Mouse (Mus musculus) forebrain, embryonic 11.5 days (tissue): ENCODE measurements at regions not wholly inside any gene's neighbourhood (a gene's known extent, or its start where the extent isn't known, plus 50 kb on each side); places are given as distances from the start of the nearest gene placed in this dataset.

Source experiments
- ATAC-seq: fragments of 200-750 bp; cut with Nextera tagmentation; replicated peaks from 2 replicates; pipeline ENCODE4 v1.8.0; 2017; ENCODE audit warnings: moderate TSS enrichment; ENCODE audit not compliant: low FRiP score
- DNase-seq: peaks from one replicate; pipeline ENCODE4 v3.0.0-alpha.2; 2017; ENCODE audit warnings: low spot score
- H3K27ac ChIP-seq: fragments of 300-500 bp; sonication (generic); 2 replicates; pipeline ENCODE4 v1.5.1; 2014; ENCODE audit warnings: low read depth, low read length
- H3K27me3 ChIP-seq: fragments of 300-500 bp; sonication (generic); 2 replicates; pipeline ENCODE4 v1.6.1; 2014; ENCODE audit warnings: mild to moderate bottlenecking, low read length, mixed read lengths; ENCODE audit not compliant: control insufficient read depth, insufficient read depth
- H3K36me3 ChIP-seq: fragments of 300-500 bp; sonication (generic); 2 replicates; pipeline ENCODE4 v1.6.1; 2014; ENCODE audit warnings: mild to moderate bottlenecking, low read length, moderate library complexity, mixed read lengths; ENCODE audit not compliant: control insufficient read depth, insufficient read depth
- H3K4me1 ChIP-seq: fragments of 300-500 bp; sonication (generic); replicated peaks from 2 replicates; pipeline ENCODE4 v1.6.1; 2014; ENCODE audit warnings: low read length, mixed read lengths; ENCODE audit not compliant: control insufficient read depth, insufficient read depth
- H3K4me2 ChIP-seq: fragments of 300-500 bp; sonication (generic); 2 replicates; pipeline ENCODE4 v1.6.1; 2014; ENCODE audit warnings: low read depth, mild to moderate bottlenecking, low read length, moderate library complexity, mixed read lengths; ENCODE audit not compliant: severe bottlenecking
- H3K4me3 ChIP-seq: fragments of 300-500 bp; sonication (generic); 2 replicates; pipeline ENCODE4 v1.5.1; 2014; ENCODE audit warnings: low read depth, low read length
- H3K9ac ChIP-seq: fragments of 300-500 bp; sonication (generic); 2 replicates; pipeline ENCODE4 v1.6.1; 2014; ENCODE audit warnings: low read length
- H3K9me3 ChIP-seq: fragments of 300-500 bp; sonication (generic); 2 replicates; pipeline ENCODE4 v1.6.1; 2016; ENCODE audit warnings: low read length, mixed read lengths; ENCODE audit not compliant: control insufficient read depth
- WGBS: fragments of 180-500 bp; shearing (Covaris S2); extraction: QIAGEN DNeasy Blood & Tissue Kit; methylation state at CpG from one replicate; pipeline ENCODE4 v1.1.7; 2014; 5-methylcytosine and 5-hydroxymethylcytosine counted together

DNA sequence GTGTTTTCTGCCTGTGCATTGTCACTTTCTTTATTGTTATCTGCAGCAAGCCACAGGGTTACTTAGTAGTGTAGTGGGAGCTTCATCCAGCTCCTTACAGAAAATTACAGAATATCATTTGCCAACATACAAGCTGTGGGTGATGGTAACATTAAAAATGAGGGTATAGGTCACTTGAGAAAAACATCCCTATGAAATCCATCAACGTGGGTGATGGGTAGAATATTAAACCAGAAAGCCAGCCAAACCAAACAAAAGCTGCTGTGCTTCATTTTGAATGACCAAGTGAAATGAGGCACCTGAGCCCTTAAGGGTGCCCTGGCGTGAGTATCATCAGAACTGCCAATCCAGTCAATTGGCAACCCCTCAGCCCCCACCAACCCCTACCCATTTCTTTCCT, 58.1 kb upstream of the Slc7a14 start:
- DNase-seq (no peak), ATAC-seq (no peak)
- 83% methylated on average over 2 of the region's 2 CpGs for WGBS
- H3K4me1 ChIP-seq, result no peaks in the 10 kb centered on the region
- H3K9ac ChIP-seq, result no peak overlapping the region
- no peak overlapping the region for H3K4me3 ChIP-seq
- no peaks in the 10 kb centered on the region for H3K27me3 ChIP-seq
- no peaks in the 10 kb centered on the region for H3K36me3 ChIP-seq
- no peak overlapping the region for H3K27ac ChIP-seq
- H3K4me2 ChIP-seq, result no peak overlapping the region
- H3K9me3 ChIP-seq, result no peaks in the 10 kb centered on the region
